Mouse (Mus musculus) hindbrain, embryonic 11.5 days (tissue): ENCODE data around the gene Prkcz. TPM values are rescaled to one million over a fixed set of nuclear protein-coding genes. Genes with fewer than 3 reads are reported as not detected.

ENCODE experiments used
- ATAC-seq: fragments of 200-750 bp; cut with Nextera tagmentation; 2 replicates; pipeline ENCODE4 v1.8.0; 2017; ENCODE audit warnings: mild to moderate bottlenecking, moderate TSS enrichment, moderate library complexity; ENCODE audit not compliant: low FRiP score
- DNase-seq: peaks from one replicate; pipeline ENCODE4 v3.0.0-alpha.2; 2015; ENCODE audit warnings: low spot score
- H3K27ac ChIP-seq: fragments of 300-500 bp; sonication (generic); 2 replicates; pipeline ENCODE4 v1.5.1; 2014; ENCODE audit warnings: mild to moderate bottlenecking, low read depth, low read length
- H3K27me3 ChIP-seq: fragments of 300-500 bp; sonication (generic); 2 replicates; pipeline ENCODE4 v1.6.1; 2014; ENCODE audit warnings: mild to moderate bottlenecking, low read length, moderate library complexity, mixed read lengths; ENCODE audit not compliant: control insufficient read depth, insufficient read depth
- H3K36me3 ChIP-seq: fragments of 300-500 bp; sonication (generic); 2 replicates; pipeline ENCODE4 v1.6.1; 2014; ENCODE audit warnings: mild to moderate bottlenecking, low read length, moderate library complexity, mixed read lengths; ENCODE audit not compliant: control insufficient read depth, insufficient read depth
- H3K4me1 ChIP-seq: fragments of 300-500 bp; sonication (generic); replicated peaks from 2 replicates; pipeline ENCODE4 v1.6.1; 2014; ENCODE audit warnings: low read length, mixed read lengths; ENCODE audit not compliant: control insufficient read depth, insufficient read depth
- H3K4me2 ChIP-seq: fragments of 300-500 bp; sonication (generic); replicated peaks from 2 replicates; pipeline ENCODE4 v1.6.1; 2014; ENCODE audit warnings: mild to moderate bottlenecking, low read depth, low read length
- H3K4me3 ChIP-seq: fragments of 300-500 bp; sonication (generic); 2 replicates; pipeline ENCODE4 v1.5.1; 2014; ENCODE audit warnings: low read depth, low read length
- H3K9ac ChIP-seq: fragments of 300-500 bp; sonication (generic); 2 replicates; pipeline ENCODE4 v1.6.1; 2014; ENCODE audit warnings: low read depth, low read length
- H3K9me3 ChIP-seq: fragments of 300-500 bp; sonication (generic); 2 replicates; pipeline ENCODE4 v1.6.1; 2016; ENCODE audit warnings: low read length; ENCODE audit not compliant: control insufficient read depth
- whole genome bisulfite sequencing: fragments of 180-500 bp; shearing (Covaris S2); extraction: QIAGEN DNeasy Blood & Tissue Kit; methylation state at CpG from one replicate; pipeline ENCODE4 v1.1.7; 2014; 5-methylcytosine and 5-hydroxymethylcytosine counted together
- polyA plus RNA-seq: library from polyadenylated mRNA; unstranded; fragments of >200 nt; fragmentation: Nextera tagmentation; extraction: Ambion mirVana; gene quantifications from 2 replicates; pipeline ENCODE4 v1.2.1, GENCODE M21; 2014

Gene Prkcz
- polyA plus RNA-seq, 1 experiment from 2014 or later, result 19.6 TPM

DNA sequence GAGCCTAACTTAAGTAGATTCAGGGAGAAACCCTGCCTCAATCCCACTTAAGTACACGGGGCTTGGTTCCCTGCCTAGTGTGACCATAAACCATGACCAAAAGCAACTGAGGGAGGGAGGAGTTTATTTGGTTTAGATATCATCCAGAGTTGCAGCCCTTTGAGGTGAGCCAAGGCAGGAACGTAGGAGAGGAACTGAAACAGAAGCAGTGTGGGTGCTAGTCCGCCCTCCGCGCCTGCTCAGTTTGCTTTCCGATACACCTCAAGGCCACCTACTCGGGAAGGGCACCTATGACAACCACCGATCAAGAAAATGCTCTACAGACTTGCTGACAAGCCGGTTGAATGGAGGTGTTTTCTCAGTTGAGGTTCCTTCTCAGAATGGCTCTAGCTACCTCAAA is 6.6 kb upstream of the Prkcz start:
- Histone ChIP-seq H3K4me2 (no peak overlapping the region), H3K9me3 (no peaks in the 10 kb centered on the region), H3K27me3 (peaks cover 4% of the 10 kb centered on the region), H3K36me3 (no peaks in the 10 kb centered on the region), H3K27ac (no peak overlapping the region), H3K9ac (no peak overlapping the region), H3K4me1 (no peaks in the 10 kb centered on the region), H3K4me3 (no peak overlapping the region)
- no peak for DNase-seq
- ATAC-seq, result no peak
- 90% methylated on average over 9 of the region's 9 CpGs for WGBS

DNA sequence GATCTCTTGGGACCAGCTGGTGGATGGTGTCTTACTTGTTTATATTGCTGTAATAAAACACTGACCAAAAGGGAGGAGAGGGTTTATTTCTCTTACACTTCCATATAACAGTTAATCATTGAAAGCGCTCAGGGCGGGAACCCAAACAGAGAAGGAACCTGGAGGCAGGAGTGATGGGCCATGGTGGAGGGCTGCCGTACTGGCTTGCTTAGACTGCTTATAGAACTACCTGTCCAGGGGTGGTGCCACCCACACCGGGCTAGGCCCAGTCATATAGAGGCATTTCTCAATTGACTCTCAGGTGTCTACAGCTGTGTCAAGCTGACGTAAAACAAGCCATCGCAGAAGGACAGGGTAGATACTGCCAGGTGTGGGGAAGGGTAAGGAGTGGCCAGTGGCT is 5.6 kb upstream of the Prkcz start:
- Histone ChIP-seq H3K4me3 (no peak overlapping the region), H3K4me2 (no peak overlapping the region), H3K27ac (no peak overlapping the region), H3K9me3 (no peaks in the 10 kb centered on the region), H3K4me1 (no peaks in the 10 kb centered on the region), H3K27me3 (peaks cover 14% of the 10 kb centered on the region), H3K9ac (no peak overlapping the region), H3K36me3 (no peaks in the 10 kb centered on the region)
- no peak for DNase-seq
- WGBS, result 89% methylated on average over 6 of the region's 6 CpGs
- ATAC-seq, result no peak

DNA sequence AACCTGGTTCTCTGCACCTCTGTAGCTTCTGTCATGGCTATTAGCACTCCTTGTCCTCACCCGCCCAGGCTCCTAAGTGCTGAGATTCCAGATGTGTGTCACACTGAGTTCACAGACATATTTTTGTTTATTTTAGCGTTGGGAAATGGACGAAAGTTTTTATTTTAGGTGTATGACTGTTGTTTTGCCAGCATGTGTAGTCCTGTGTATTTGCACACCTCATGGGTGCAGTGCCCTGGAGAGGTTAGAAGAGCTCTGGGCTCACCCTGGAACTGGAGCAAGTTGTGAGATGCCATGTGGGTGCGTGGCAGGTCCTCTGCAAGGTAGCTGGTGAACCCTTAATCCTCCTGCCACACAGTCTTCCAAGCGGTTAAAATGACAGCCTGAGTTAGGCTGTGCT is 1.3 kb upstream of the Prkcz start:
- Histone ChIP-seq H3K27ac (no peak overlapping the region), H3K9me3 (no peaks in the 10 kb centered on the region), H3K27me3 (peaks cover 44% of the 10 kb centered on the region), H3K4me1 (0 out of 2 replicates have a peak, but pooled peaks cover 4% of the 10 kb centered on the region), H3K4me3 (no peak overlapping the region), H3K36me3 (no peaks in the 10 kb centered on the region), H3K9ac (no peak overlapping the region), H3K4me2 (no peak overlapping the region)
- DNase-seq, result no peak
- WGBS, result 40% methylated on average over 5 of the region's 5 CpGs
- ATAC-seq, result no peak

GRCm38 (mm10) chr4:155360856-155361255 is 305 bp downstream of the Prkcz start:
- Histone ChIP-seq H3K9me3 (no peaks in the 10 kb centered on the region), H3K4me3 (peak overlapping the region; percentile 38), H3K4me1 (0 out of 2 replicates have a peak, but pooled peaks cover 4% of the 10 kb centered on the region), H3K9ac (0 out of 2 replicates have a peak overlapping the region, but pooled peaks have one; percentile 11), H3K27ac (no peak overlapping the region), H3K4me2 (peak overlapping the region; percentile 57), H3K36me3 (no peaks in the 10 kb centered on the region), H3K27me3 (peaks cover 44% of the 10 kb centered on the region)
- peak; percentile 35 for DNase-seq
- ATAC-seq, result 0 out of 2 replicates have a peak, but pooled peaks have one; percentile 17
- 2% methylated on average over 34 of the region's 42 CpGs for WGBS

DNA sequence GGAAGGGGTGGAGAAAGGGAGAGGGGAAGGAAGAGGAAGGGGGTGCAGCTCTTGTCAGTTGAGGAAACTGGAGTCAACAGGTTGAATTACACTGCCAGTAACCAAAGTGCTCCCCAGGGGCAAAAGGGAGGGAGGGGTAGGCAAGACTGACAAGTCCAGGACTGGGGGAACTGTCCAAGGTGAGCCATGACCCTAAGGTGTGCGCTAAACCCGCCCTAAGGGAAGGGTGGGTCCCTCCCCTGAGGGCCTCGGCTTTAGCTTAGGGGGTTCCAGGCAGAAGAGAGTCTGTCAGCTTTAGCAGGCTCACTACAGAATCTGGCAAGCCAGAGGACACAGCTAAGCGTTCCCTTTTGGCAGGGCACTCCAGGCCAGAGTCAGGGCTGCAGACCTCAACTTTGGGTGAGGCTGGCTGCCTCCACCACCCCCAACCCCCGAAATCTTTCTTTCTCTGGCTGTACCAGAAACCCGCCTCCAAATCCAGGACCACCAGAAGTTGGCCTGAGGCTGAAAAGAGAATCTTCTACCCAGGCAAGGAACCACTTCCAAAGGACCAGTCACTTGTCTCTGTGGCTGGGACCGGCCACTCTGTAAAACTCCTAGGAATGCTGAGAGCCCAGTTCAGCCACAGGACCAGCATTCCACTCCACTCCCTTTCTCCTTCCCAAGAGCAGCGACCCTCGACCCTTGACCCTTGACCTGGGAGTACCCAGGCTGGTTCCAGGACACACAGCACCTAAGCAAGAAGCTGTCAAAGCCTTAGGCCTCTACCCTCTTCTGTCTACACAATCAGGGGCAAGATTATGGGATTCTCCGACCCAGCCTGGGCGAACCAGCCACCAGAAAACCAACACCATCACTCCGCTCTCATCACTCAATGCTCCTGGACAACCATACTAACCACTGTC is 1.3 kb downstream of the Prkcz start:
- Histone ChIP-seq H3K27me3 (peaks cover 44% of the 10 kb centered on the region), H3K4me2 (no peak overlapping the region), H3K36me3 (no peaks in the 10 kb centered on the region), H3K4me3 (no peak overlapping the region), H3K27ac (no peak overlapping the region), H3K9me3 (no peaks in the 10 kb centered on the region), H3K4me1 (0 out of 2 replicates have a peak, but pooled peaks cover 4% of the 10 kb centered on the region), H3K9ac (no peak overlapping the region)
- DNase-seq (no peak), ATAC-seq (no peak)
- WGBS, result 48% methylated on average over 12 of the region's 12 CpGs

DNA sequence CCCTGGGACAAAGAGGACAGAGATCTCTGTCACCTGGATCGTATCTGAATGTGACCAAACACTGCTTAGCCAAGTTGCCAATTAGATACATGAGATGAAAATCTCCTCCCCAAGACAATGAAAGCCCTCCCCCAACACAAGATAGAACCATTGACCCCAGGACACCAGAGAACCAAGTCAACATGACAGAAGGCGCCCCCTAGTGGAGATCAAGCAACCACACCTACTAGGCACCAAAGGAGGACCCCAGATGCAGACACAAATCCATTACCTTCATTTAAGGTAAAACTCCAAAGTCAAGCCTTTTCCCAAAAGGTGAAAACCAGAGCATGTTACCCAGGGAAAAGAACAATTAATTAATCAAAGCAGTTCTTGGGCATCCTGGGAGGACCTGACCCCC is 3.6 kb downstream of the Prkcz start:
- DNase-seq (no peak), ATAC-seq (no peak)
- Histone ChIP-seq H3K4me3 (no peak overlapping the region), H3K9me3 (no peaks in the 10 kb centered on the region), H3K27ac (no peak overlapping the region), H3K27me3 (peaks cover 39% of the 10 kb centered on the region), H3K9ac (no peak overlapping the region), H3K36me3 (no peaks in the 10 kb centered on the region), H3K4me1 (0 out of 2 replicates have a peak, but pooled peaks cover 4% of the 10 kb centered on the region), H3K4me2 (no peak overlapping the region)
- 62% methylated on average over 2 of the region's 2 CpGs for WGBS

- H3K4me3 ChIP-seq, result no peak overlapping the region
- 90% methylated on average over 10 of the region's 10 CpGs for WGBS
- no peaks in the 10 kb centered on the region for H3K9me3 ChIP-seq
- H3K4me1 ChIP-seq, result 0 out of 2 replicates have a peak, but pooled peaks cover under 1% of the 10 kb centered on the region
- no peak overlapping the region for H3K9ac ChIP-seq
- H3K36me3 ChIP-seq, result no peaks in the 10 kb centered on the region
- no peak overlapping the region for H3K27ac ChIP-seq
- peaks cover 26% of the 10 kb centered on the region for H3K27me3 ChIP-seq
- H3K4me2 ChIP-seq, result no peak overlapping the region
- DNase-seq, result no peak
- ATAC-seq, result no peak
Measured at GRCm38 (mm10) chr4:155356354-155356753, 4.8 kb downstream of the Prkcz start.

- H3K4me1 ChIP-seq, result no peaks in the 10 kb centered on the region
- peaks cover 9% of the 10 kb centered on the region for H3K27me3 ChIP-seq
- no peak overlapping the region for H3K4me3 ChIP-seq
- DNase-seq (no peak), ATAC-seq (no peak)
- WGBS, result 87% methylated on average over 7 of the region's 7 CpGs
- no peaks in the 10 kb centered on the region for H3K36me3 ChIP-seq
- no peak overlapping the region for H3K9ac ChIP-seq
- H3K4me2 ChIP-seq, result no peak overlapping the region
- no peak overlapping the region for H3K27ac ChIP-seq
- no peaks in the 10 kb centered on the region for H3K9me3 ChIP-seq
Measured at GRCm38 (mm10) chr4:155354546-155354945, 6.6 kb downstream of the Prkcz start.

GRCm38 (mm10) chr4:155354035-155354434 is 7.1 kb downstream of the Prkcz start:
- Histone ChIP-seq H3K27ac (no peak overlapping the region), H3K27me3 (peaks cover 6% of the 10 kb centered on the region; the same call in 1 of the 2 replicates), H3K9me3 (no peaks in the 10 kb centered on the region), H3K4me3 (no peak overlapping the region), H3K36me3 (no peaks in the 10 kb centered on the region), H3K4me2 (no peak overlapping the region), H3K9ac (no peak overlapping the region), H3K4me1 (no peaks in the 10 kb centered on the region)
- no peak for ATAC-seq
- DNase-seq, result no peak
- WGBS, result 92% methylated on average over 6 of the region's 6 CpGs
